Mouse (Mus musculus): ENCODE measurements around the gene Runx1. TPM values are rescaled to one million over a fixed set of nuclear protein-coding genes. Genes with fewer than 3 reads are reported as not detected.

The Runx1 gene
- polyA plus RNA-seq, 1 experiment from 2014 or later, result 2.1 TPM

- H3K27ac ChIP-seq, result no peak overlapping the region
- H3K4me3 ChIP-seq, result no peak overlapping the region
- no peaks in the 10 kb centered on the region for H3K27me3 ChIP-seq
- WGBS, result 66% methylated on average over 13 of the region's 13 CpGs
- no peaks in the 10 kb centered on the region for H3K36me3 ChIP-seq
- H3K9me3 ChIP-seq, result no peaks in the 10 kb centered on the region
- no peak overlapping the region for H3K4me2 ChIP-seq
- H3K9ac ChIP-seq, result no peak overlapping the region
- no peak for ATAC-seq (ENCODE audit: low FRiP score)
- H3K4me1 ChIP-seq (replicated peaks), result peaks cover 11% of the 10 kb centered on the region; the same call in 1 of the 2 replicates
Measured at GRCm38 (mm10) chr16:92646153-92646552, 179.8 kb downstream of the Runx1 start.

GRCm38 (mm10) chr16:92645423-92646115, 180.4 kb downstream of the Runx1 start:
- Histone ChIP-seq H3K9me3 (no peaks in the 10 kb centered on the region), H3K4me1 (replicated peaks) (peaks cover 11% of the 10 kb centered on the region; the same call in 1 of the 2 replicates), H3K9ac (no peak overlapping the region), H3K36me3 (no peaks in the 10 kb centered on the region), H3K27me3 (no peaks in the 10 kb centered on the region), H3K4me2 (no peak overlapping the region), H3K27ac (no peak overlapping the region), H3K4me3 (no peak overlapping the region)
- no peak for ATAC-seq (ENCODE audit: low FRiP score)
- 70% methylated on average over 22 of the region's 22 CpGs for WGBS

GRCm38 (mm10) chr16:92644718-92645422, 181.1 kb downstream of the Runx1 start:
- Histone ChIP-seq H3K4me2 (no peak overlapping the region), H3K4me1 (replicated peaks) (peaks cover 11% of the 10 kb centered on the region; the same call in 1 of the 2 replicates), H3K36me3 (no peaks in the 10 kb centered on the region), H3K27ac (no peak overlapping the region), H3K9me3 (no peaks in the 10 kb centered on the region), H3K9ac (no peak overlapping the region), H3K27me3 (no peaks in the 10 kb centered on the region), H3K4me3 (no peak overlapping the region)
- no peak for ATAC-seq (ENCODE audit: low FRiP score)
- 70% methylated on average over 15 of the region's 15 CpGs for WGBS

- H3K4me2 ChIP-seq, result no peak overlapping the region
- H3K36me3 ChIP-seq, result no peaks in the 10 kb centered on the region
- H3K4me3 ChIP-seq, result no peak overlapping the region
- ATAC-seq (ENCODE audit: low FRiP score), result no peak
- whole genome bisulfite sequencing, result 82% methylated on average over 10 of the region's 10 CpGs
- H3K9me3 ChIP-seq, result no peaks in the 10 kb centered on the region
- peaks cover 11% of the 10 kb centered on the region; the same call in 1 of the 2 replicates for H3K4me1 ChIP-seq (replicated peaks)
- no peaks in the 10 kb centered on the region for H3K27me3 ChIP-seq
- no peak overlapping the region for H3K27ac ChIP-seq
- H3K9ac ChIP-seq, result no peak overlapping the region
Measured at GRCm38 (mm10) chr16:92644315-92644714, 181.6 kb downstream of the Runx1 start.

GRCm38 (mm10) chr16:92642283-92642682, 183.7 kb downstream of the Runx1 start:
- Histone ChIP-seq H3K4me3 (no peak overlapping the region), H3K9ac (no peak overlapping the region), H3K36me3 (no peaks in the 10 kb centered on the region), H3K4me2 (no peak overlapping the region), H3K4me1 (replicated peaks) (peaks cover 11% of the 10 kb centered on the region; the same call in 1 of the 2 replicates), H3K9me3 (no peaks in the 10 kb centered on the region), H3K27me3 (no peaks in the 10 kb centered on the region), H3K27ac (no peak overlapping the region)
- no peak for ATAC-seq (ENCODE audit: low FRiP score)
- WGBS, result 85% methylated on average over 8 of the region's 8 CpGs

GRCm38 (mm10) chr16:92641053-92641452, 184.9 kb downstream of the Runx1 start:
- no peak for ATAC-seq (ENCODE audit: low FRiP score)
- Histone ChIP-seq H3K9ac (no peak overlapping the region), H3K4me3 (no peak overlapping the region), H3K27me3 (no peaks in the 10 kb centered on the region), H3K27ac (no peak overlapping the region), H3K4me1 (replicated peaks) (peaks cover 7% of the 10 kb centered on the region; the same call in 1 of the 2 replicates), H3K4me2 (no peak overlapping the region), H3K36me3 (no peaks in the 10 kb centered on the region), H3K9me3 (no peaks in the 10 kb centered on the region)
- WGBS, result 74% methylated on average over 6 of the region's 6 CpGs

GRCm38 (mm10) chr16:92639093-92639492, 186.9 kb downstream of the Runx1 start:
- Histone ChIP-seq H3K27ac (no peak overlapping the region), H3K9ac (no peak overlapping the region), H3K4me3 (no peak overlapping the region), H3K4me1 (replicated peaks) (no peaks in the 10 kb centered on the region), H3K4me2 (no peak overlapping the region), H3K9me3 (no peaks in the 10 kb centered on the region), H3K36me3 (no peaks in the 10 kb centered on the region), H3K27me3 (no peaks in the 10 kb centered on the region)
- WGBS, result 84% methylated on average over 8 of the region's 8 CpGs
- ATAC-seq (ENCODE audit: low FRiP score), result no peak

GRCm38 (mm10) chr16:92637033-92637432, 188.9 kb downstream of the Runx1 start:
- Histone ChIP-seq H3K4me3 (no peak overlapping the region), H3K27me3 (no peaks in the 10 kb centered on the region), H3K9ac (no peak overlapping the region), H3K36me3 (no peaks in the 10 kb centered on the region), H3K4me1 (replicated peaks) (peaks cover 4% of the 10 kb centered on the region), H3K9me3 (no peaks in the 10 kb centered on the region), H3K27ac (no peak overlapping the region), H3K4me2 (no peak overlapping the region)
- 71% methylated on average over 5 of the region's 5 CpGs for WGBS
- no peak for ATAC-seq (ENCODE audit: low FRiP score)

- H3K9ac ChIP-seq, result no peak overlapping the region
- no peak for ATAC-seq (ENCODE audit: low FRiP score)
- H3K27ac ChIP-seq, result no peak overlapping the region
- 18% methylated on average over 11 of the region's 11 CpGs for WGBS
- peaks cover 11% of the 10 kb centered on the region for H3K4me1 ChIP-seq (replicated peaks)
- no peak overlapping the region for H3K4me2 ChIP-seq
- H3K27me3 ChIP-seq, result peaks cover 3% of the 10 kb centered on the region; the same call in 1 of the 2 replicates
- no peak overlapping the region for H3K4me3 ChIP-seq
- H3K36me3 ChIP-seq, result no peaks in the 10 kb centered on the region
- H3K9me3 ChIP-seq, result no peaks in the 10 kb centered on the region
Measured at GRCm38 (mm10) chr16:92632115-92632763, 193.7 kb downstream of the Runx1 start.

- Histone ChIP-seq H3K27me3 (peaks cover 3% of the 10 kb centered on the region; the same call in 1 of the 2 replicates), H3K36me3 (no peaks in the 10 kb centered on the region), H3K4me1 (replicated peaks) (peaks cover 11% of the 10 kb centered on the region), H3K4me2 (no peak overlapping the region), H3K9me3 (no peaks in the 10 kb centered on the region), H3K27ac (no peak overlapping the region), H3K9ac (no peak overlapping the region), H3K4me3 (no peak overlapping the region)
- WGBS, result 35% methylated on average over 5 of the region's 6 CpGs
- ATAC-seq (ENCODE audit: low FRiP score), result no peak
Measured at GRCm38 (mm10) chr16:92631637-92632036, 194.3 kb downstream of the Runx1 start.

- 82% methylated on average over 5 of the region's 5 CpGs for WGBS
- H3K36me3 ChIP-seq, result no peaks in the 10 kb centered on the region
- no peaks in the 10 kb centered on the region for H3K9me3 ChIP-seq
- H3K27me3 ChIP-seq, result peaks cover 3% of the 10 kb centered on the region; the same call in 1 of the 2 replicates
- H3K27ac ChIP-seq, result no peak overlapping the region
- no peak overlapping the region for H3K4me2 ChIP-seq
- no peak overlapping the region for H3K9ac ChIP-seq
- ATAC-seq (ENCODE audit: low FRiP score), result no peak
- peaks cover 11% of the 10 kb centered on the region for H3K4me1 ChIP-seq (replicated peaks)
- no peak overlapping the region for H3K4me3 ChIP-seq
Measured at GRCm38 (mm10) chr16:92630950-92631349, 195.0 kb downstream of the Runx1 start.

GRCm38 (mm10) chr16:92629829-92630228, 196.1 kb downstream of the Runx1 start:
- WGBS, result 94% methylated on average over 7 of the region's 7 CpGs
- Histone ChIP-seq H3K9me3 (no peaks in the 10 kb centered on the region), H3K36me3 (no peaks in the 10 kb centered on the region), H3K27me3 (peaks cover 3% of the 10 kb centered on the region; the same call in 1 of the 2 replicates), H3K4me1 (replicated peaks) (peaks cover 11% of the 10 kb centered on the region), H3K9ac (no peak overlapping the region), H3K4me3 (no peak overlapping the region), H3K27ac (no peak overlapping the region), H3K4me2 (no peak overlapping the region)
- ATAC-seq (ENCODE audit: low FRiP score), result no peak

Data from hindbrain, embryonic 13.5 days (tissue).